Mouse (Mus musculus) midbrain, embryonic 16.5 days (tissue): ENCODE measurements at regions not wholly inside any gene's neighbourhood (a gene's known extent, or its start where the extent isn't known, plus 50 kb on each side); places are given as distances from the start of the nearest gene placed in this dataset.

Experiments
- ATAC-seq: fragments of 200-750 bp; cut with Nextera tagmentation; 2 replicates; pipeline ENCODE4 v1.8.0; 2017; ENCODE audit warnings: moderate TSS enrichment
- H3K27ac ChIP-seq: fragments of 300-500 bp; sonication (generic); 2 replicates; pipeline ENCODE4 v1.5.1; 2014; ENCODE audit warnings: mild to moderate bottlenecking, low read length, mixed read lengths
- H3K27me3 ChIP-seq: fragments of 300-500 bp; sonication (generic); 2 replicates; pipeline ENCODE4 v1.6.1; 2014; ENCODE audit warnings: low read depth, low read length, mixed read lengths; ENCODE audit not compliant: control insufficient read depth, insufficient read depth
- H3K36me3 ChIP-seq: fragments of 300-500 bp; sonication (generic); 2 replicates; pipeline ENCODE4 v1.6.1; 2014; ENCODE audit warnings: mild to moderate bottlenecking, low read length, moderate library complexity, mixed read lengths; ENCODE audit not compliant: control insufficient read depth, insufficient read depth
- H3K4me1 ChIP-seq: fragments of 300-500 bp; sonication (generic); 2 replicates; pipeline ENCODE4 v1.6.1; 2014; ENCODE audit warnings: mild to moderate bottlenecking, low read length, mixed read lengths; ENCODE audit not compliant: control insufficient read depth, insufficient read depth
- H3K4me2 ChIP-seq: fragments of 300-500 bp; sonication (generic); 2 replicates; pipeline ENCODE4 v1.6.1; 2014; ENCODE audit warnings: mild to moderate bottlenecking, low read length, mixed read lengths
- H3K4me3 ChIP-seq: fragments of 300-500 bp; sonication (generic); 2 replicates; pipeline ENCODE4 v1.5.1; 2014; ENCODE audit warnings: low read depth, mild to moderate bottlenecking, low read length, moderate library complexity, mixed read lengths
- H3K9ac ChIP-seq: fragments of 300-500 bp; sonication (generic); 2 replicates; pipeline ENCODE4 v1.6.1; 2014; ENCODE audit warnings: low read depth, low read length, mixed read lengths
- H3K9me3 ChIP-seq: fragments of 300-500 bp; sonication (generic); replicated peaks from 2 replicates; pipeline ENCODE4 v1.6.1; 2014; ENCODE audit warnings: mild to moderate bottlenecking, low read length, mixed read lengths; ENCODE audit not compliant: control insufficient read depth, poor library complexity, severe bottlenecking
- WGBS: fragments of 180-500 bp; shearing (Covaris S2); extraction: QIAGEN DNeasy Blood & Tissue Kit; methylation state at CpG from one replicate; pipeline ENCODE4 v1.1.7; 2014; 5-methylcytosine and 5-hydroxymethylcytosine counted together

DNA sequence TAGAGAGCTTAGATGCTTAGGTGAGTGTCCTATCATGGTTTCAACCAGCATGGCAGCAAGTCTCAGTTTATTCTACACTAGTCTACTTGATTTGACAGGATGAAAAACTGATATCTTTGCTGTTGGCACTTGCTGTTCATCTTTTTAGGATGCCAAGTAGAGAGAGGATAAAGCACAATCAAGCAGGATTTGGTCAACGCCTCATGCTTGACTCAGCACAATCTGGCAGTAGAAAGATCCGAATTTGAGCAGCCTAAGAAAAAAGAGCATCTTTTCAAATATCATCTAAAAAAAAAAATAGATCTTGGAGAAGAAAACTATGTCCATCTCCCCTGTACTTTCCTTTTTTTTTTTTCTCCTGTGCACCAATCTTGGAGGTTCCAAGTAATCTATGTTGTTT is 83.0 kb downstream of the Etaa1 start:
- Histone ChIP-seq H3K36me3 (no peaks in the 10 kb centered on the region), H3K9ac (no peak overlapping the region), H3K9me3 (no peaks in the 10 kb centered on the region), H3K4me1 (no peaks in the 10 kb centered on the region), H3K4me3 (no peak overlapping the region), H3K4me2 (no peak overlapping the region), H3K27me3 (no peaks in the 10 kb centered on the region), H3K27ac (no peak overlapping the region)
- no peak for ATAC-seq
- whole genome bisulfite sequencing: 80% methylated on average over 2 of the region's 2 CpGs

DNA sequence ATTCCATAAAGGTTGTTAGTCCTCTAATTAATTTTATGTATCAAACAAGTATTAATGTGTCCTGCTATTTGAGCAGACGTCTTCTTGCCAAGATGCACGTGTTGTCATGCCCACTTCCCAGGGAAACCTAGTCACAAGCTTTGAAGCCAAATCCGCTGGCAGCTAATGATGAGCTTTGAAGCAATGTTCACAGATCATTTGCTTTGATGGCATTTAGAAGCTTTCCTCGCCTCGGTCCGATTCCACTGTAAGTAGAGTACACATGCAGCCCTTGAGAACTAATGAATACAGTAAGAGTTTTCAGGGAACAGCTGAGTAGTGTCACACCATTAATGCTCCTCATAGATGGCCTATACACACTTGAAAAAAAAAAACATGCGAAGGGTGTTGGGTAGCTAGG is 81.8 kb downstream of the Etaa1 start:
- Histone ChIP-seq H3K27ac (no peak overlapping the region), H3K36me3 (no peaks in the 10 kb centered on the region), H3K27me3 (no peaks in the 10 kb centered on the region), H3K9me3 (no peaks in the 10 kb centered on the region), H3K4me1 (no peaks in the 10 kb centered on the region), H3K9ac (no peak overlapping the region), H3K4me2 (no peak overlapping the region), H3K4me3 (no peak overlapping the region)
- 70% methylated on average over 7 of the region's 7 CpGs for WGBS
- ATAC-seq: no peak

DNA sequence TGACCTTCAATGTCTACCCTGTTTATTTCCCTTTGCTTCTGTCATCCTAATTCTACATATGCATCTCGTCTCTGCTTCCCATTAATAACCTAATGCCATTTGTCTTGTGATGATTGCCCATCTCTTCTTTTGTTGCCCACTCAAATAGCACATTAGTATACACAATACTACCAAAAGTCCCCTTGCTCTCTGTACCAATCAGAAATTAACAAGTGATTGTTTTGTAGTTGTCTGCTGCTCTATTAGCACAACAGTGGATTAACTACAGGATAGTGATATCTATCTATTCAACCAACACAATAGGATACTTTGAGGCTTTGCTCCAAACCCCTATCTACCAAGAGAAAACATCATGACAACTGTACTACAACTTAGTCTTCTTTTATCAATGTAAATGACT is 70.4 kb downstream of the Etaa1 start:
- no peaks in the 10 kb centered on the region for H3K9me3 ChIP-seq
- H3K27ac ChIP-seq: no peak overlapping the region
- H3K4me1 ChIP-seq: no peaks in the 10 kb centered on the region
- no peaks in the 10 kb centered on the region for H3K27me3 ChIP-seq
- WGBS: 69% methylated on average over 1 of the region's 1 CpGs
- ATAC-seq: no peak
- no peak overlapping the region for H3K4me2 ChIP-seq
- H3K4me3 ChIP-seq: no peak overlapping the region
- H3K36me3 ChIP-seq: no peaks in the 10 kb centered on the region
- no peak overlapping the region for H3K9ac ChIP-seq
